Mouse (Mus musculus) layer of hippocampus, adult 9-10 months (tissue): ENCODE measurements at regions not wholly inside any gene's neighbourhood (a gene's known extent, or its start where the extent isn't known, plus 50 kb on each side); places are given as distances from the start of the nearest gene placed in this dataset.

ENCODE experiments used
- DNase-seq: peaks from one replicate; pipeline ENCODE4 v3.0.0; 2022; ENCODE audit warnings: low spot score

- no peak for DNase-seq
These were observed 52.0 kb upstream of the Vtcn1 start for GRCm38 (mm10) chr3:100773237-100773636.

GRCm38 (mm10) chr3:100771363-100771762, 53.9 kb upstream of the Vtcn1 start:
- DNase-seq, result no peak

GRCm38 (mm10) chr3:100770841-100771240, 54.4 kb upstream of the Vtcn1 start:
- no peak for DNase-seq

- no peak for DNase-seq
These were observed 56.1 kb upstream of the Vtcn1 start for GRCm38 (mm10) chr3:100769146-100769545.

GRCm38 (mm10) chr3:100768170-100768624, 57.1 kb upstream of the Vtcn1 start:
- peak; percentile 31 for DNase-seq

- no peak for DNase-seq
These were observed 59.9 kb upstream of the Vtcn1 start for GRCm38 (mm10) chr3:100765323-100765722.

GRCm38 (mm10) chr3:100762895-100763294, 62.4 kb upstream of the Vtcn1 start:
- DNase-seq, result no peak

GRCm38 (mm10) chr3:100759091-100759941, 65.9 kb upstream of the Vtcn1 start:
- DNase-seq, result no peak

GRCm38 (mm10) chr3:100754677-100755076, 69.4 kb upstream of the Man1a2 start:
- no peak for DNase-seq

- DNase-seq, result no peak
These were observed 65.9 kb upstream of the Man1a2 start for GRCm38 (mm10) chr3:100751211-100751610.

GRCm38 (mm10) chr3:100748727-100749126, 63.4 kb upstream of the Man1a2 start:
- DNase-seq, result no peak

- DNase-seq, result no peak
These were observed 63.0 kb upstream of the Man1a2 start for GRCm38 (mm10) chr3:100748309-100748691.

- no peak for DNase-seq
These were observed 62.4 kb upstream of the Man1a2 start for GRCm38 (mm10) chr3:100747421-100748308.

- no peak for DNase-seq
These were observed 52.4 kb upstream of the Man1a2 start for GRCm38 (mm10) chr3:100737660-100738059.

- DNase-seq, result no peak
These were observed 51.2 kb upstream of the Man1a2 start for GRCm38 (mm10) chr3:100736539-100736938.
